Mouse (Mus musculus): Measurements from ENCODE around the gene Laptm4a. TPM values are rescaled to one million over a fixed set of nuclear protein-coding genes. Genes with fewer than 3 reads are reported as not detected.

The Laptm4a gene
- 421 and 503 TPM in 2 replicates for total RNA-seq (2021)
- long read RNA-seq, transcript Laptm4a-201 (7 exons, 1,773 nt): major isoform, 210 of 265 reads
- long read RNA-seq, partial matches to known transcripts: 5 of 265 reads
- long read RNA-seq, other reads (novel, unspliced or antisense): 50 of 265 reads

DNA sequence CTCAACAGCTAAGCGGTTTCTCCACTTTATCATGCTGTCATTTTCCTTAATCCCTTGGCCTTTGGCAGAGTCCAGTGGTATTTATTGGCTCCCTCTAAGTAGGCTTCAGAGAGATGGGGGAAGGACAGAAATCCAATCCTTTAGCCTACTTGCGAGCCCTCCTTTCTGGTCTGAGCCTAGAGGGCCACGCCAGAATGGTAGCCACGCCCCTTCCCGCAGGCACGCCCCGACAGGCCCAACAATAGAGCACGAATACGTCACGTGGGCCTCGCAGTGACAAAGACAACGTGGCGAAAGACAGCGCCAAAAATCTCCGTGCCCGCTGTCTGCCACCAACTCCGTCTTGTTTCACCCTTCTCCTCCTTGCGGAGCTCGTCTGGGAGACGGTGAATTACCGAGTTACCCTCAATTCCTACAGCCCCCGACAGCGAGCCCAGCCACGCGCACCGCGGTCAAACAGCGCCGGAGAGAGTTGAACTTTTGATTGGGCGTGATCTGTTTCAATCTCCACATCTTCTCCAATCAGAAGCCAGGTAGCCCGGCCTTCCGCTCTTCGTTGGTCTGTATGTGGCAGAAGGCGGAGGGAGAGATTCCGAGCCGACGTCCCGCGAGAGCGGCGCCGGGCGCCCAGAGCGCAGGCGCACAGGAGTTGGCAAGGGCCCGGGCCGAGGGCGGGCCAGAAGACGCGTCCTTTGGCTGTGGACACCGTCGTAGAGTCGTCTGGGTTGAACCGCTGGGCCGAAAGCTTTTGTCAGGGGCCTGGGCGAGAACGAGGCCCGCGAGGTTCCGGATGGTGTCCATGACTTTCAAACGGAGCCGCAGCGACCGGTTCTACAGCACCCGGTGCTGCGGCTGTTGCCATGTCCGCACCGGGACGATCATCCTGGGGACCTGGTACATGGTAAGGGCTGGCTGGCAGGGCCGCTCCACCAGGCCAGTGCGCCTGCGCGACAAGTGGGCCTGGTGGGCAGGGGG lies at the start of gene Laptm4a:
Gene Laptm4a (plus strand): TSS at position 271 of the 975 bp plus-strand sequence.
- peak; percentile 98 for DNase-seq

DNA sequence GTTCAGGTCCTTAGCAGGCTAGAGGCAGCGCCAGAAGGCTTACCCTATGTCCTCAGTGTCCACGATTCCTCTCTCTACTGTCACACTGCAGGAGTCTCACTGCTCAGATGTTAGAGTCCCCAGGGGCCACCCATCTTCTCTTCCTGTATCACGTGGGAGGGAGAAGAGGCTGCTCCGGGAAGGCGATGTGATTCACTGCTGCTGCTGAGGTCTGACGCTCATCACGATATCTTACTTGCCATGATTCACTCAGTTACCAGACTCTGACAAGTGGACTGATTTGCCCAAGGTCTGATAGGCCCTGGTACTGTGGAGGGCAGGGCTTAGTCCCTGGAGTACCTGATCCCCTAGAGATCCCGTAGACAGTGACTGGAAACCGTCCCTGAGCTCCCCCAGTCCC lies 45.9 kb upstream of the Laptm4a start:
- no peak for DNase-seq

- peak; percentile 67 for DNase-seq
Measured at GRCm38 (mm10) chr12:8876865-8877264, 44.6 kb upstream of the Laptm4a start.

GRCm38 (mm10) chr12:8877413-8877812 lies 44.1 kb upstream of the Laptm4a start:
- no peak for DNase-seq

DNA sequence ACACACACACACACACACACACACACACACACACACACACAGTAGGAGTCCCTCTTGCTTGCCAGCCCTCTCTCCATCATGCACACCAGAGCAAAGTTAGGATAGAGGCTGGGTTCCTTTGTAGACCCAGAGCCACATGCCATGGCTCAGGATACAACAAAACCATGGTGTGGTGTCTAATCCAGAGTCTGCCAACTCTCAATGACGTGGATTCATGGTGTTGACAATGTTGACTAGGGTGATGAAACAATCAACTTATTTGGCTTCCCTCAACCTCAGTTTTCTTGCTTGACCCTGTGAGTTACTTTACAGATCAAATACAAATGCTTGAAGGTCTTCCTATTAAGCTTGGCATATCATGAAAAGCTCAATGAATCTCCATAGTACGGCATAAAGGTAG lies 42.7 kb upstream of the Laptm4a start:
- no peak for DNase-seq

DNA sequence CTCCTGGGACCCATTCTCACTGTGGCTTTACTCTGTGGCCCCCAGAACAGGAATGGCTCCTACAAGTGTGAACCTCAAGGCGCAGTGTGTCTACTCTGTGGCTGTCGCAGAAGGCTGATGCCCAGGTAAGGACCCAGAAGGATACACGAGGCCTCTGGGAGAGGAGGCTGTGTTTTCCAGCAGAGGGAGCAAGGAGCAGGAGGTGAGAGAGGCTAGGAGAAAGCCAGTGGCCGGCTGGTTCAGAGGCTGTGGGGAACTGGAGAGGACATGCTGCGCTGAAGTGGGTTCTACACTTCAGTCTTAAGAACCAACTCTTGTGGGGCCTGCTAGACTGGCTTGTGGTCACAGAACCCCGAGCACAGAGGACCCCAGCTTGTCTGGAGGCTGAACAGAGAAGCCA lies 42.1 kb upstream of the Laptm4a start:
- no peak for DNase-seq

- DNase-seq: peak; percentile 28
Measured at GRCm38 (mm10) chr12:8881736-8882135, 39.7 kb upstream of the Laptm4a start.

- no peak for DNase-seq
Measured at GRCm38 (mm10) chr12:8882376-8882775, 39.1 kb upstream of the Laptm4a start.

DNA sequence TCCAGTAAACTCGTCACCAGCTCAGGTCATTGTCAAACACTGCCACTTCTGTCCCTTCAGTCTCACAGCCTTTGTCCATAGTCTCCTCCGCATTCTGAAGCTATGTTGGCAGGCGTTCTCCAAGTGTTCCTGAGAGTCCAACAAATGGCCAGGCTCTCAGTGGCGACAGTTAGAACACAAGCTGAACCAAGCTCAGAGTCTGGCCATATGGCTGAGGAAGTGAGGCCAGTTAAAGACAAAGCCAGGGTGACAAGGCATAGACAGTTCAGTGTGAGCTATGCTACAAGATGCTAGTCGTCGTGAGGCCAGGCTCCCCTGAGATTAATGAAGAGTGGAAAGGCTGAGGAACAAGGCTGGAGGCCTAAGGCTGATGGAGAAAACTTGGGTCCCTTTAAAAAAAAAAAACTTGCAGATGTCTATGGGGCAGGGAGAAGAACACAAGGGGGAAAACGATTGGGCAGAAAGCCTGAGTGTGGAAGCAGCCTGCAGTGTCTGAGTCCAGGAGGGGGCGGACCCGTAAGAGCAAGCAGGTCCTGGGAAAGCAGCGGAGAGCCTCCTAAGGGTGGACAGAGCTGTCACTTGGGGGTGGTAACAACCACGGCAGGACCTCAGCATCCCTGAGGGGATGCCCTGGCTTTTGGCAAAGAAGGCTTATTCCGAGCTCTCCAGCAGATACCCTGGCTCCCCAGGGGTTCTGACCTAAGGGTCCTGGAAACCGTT lies 36.9 kb upstream of the Laptm4a start:
- DNase-seq: no peak

- no peak for DNase-seq
Measured at GRCm38 (mm10) chr12:8885146-8885543, 36.3 kb upstream of the Laptm4a start.

DNA sequence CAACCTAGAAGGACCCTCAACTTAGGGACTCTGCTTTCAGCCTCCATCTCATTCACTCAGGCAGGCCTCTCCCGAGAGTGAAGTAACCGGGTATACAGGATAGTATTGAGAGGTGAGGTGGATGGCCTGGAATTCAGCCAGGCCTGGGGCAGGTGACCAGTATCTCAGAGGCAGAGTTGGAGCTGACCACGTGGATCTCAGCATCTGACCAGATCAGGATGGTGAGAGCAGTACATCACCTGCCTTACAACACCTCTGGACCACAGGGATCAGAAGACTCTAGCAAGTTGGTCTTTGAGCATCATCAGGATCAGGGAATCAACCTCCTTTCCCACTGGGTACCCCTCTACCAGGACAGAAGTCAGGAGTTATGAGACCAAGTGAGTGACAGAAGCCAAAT lies 35.5 kb upstream of the Laptm4a start:
- no peak for DNase-seq

DNA sequence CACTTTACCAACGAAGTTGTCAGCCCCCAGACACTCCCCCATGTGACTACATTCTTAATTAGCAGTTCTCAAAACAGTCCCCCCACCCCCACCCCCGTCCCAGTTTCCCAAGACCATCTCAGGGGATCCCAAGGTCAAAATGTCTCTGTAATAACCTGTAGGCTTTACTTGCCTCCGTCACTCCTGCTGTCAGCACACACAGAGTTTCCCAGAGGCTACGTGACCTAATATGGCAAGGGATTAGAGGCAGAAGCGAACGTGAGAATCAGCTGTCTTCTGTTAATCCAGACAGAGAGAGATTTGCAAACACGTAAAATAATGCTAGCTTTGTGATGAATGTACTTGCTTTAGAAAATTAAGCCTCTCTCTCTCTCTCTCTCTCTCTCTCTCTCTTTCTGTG lies 33.0 kb upstream of the Laptm4a start:
- DNase-seq: no peak

- DNase-seq: peak; percentile 74
Measured at GRCm38 (mm10) chr12:8889117-8889665, 32.3 kb upstream of the Laptm4a start.

GRCm38 (mm10) chr12:8892876-8893532 lies 28.5 kb upstream of the Laptm4a start:
- no peak for DNase-seq

DNA sequence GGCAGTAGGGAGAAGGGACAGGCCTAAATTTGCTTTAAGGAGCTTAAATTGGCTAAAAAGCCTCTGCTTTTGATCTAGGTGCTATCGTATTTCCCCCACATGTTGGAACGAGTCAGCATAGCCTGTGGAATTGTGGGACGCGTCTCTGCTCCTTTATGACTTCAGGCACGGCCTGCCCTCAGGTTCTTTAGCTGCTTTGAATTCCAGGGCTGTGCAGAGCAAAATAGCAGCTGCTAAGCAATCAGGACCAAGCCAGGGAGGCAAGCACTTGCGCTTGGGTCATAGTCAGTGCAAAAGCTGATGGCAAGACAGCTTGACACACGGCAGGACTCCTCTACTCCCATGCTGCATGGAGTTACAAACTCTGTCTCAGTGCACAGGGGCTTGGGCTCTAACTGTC lies 24.3 kb upstream of the Laptm4a start:
- DNase-seq: no peak

DNA sequence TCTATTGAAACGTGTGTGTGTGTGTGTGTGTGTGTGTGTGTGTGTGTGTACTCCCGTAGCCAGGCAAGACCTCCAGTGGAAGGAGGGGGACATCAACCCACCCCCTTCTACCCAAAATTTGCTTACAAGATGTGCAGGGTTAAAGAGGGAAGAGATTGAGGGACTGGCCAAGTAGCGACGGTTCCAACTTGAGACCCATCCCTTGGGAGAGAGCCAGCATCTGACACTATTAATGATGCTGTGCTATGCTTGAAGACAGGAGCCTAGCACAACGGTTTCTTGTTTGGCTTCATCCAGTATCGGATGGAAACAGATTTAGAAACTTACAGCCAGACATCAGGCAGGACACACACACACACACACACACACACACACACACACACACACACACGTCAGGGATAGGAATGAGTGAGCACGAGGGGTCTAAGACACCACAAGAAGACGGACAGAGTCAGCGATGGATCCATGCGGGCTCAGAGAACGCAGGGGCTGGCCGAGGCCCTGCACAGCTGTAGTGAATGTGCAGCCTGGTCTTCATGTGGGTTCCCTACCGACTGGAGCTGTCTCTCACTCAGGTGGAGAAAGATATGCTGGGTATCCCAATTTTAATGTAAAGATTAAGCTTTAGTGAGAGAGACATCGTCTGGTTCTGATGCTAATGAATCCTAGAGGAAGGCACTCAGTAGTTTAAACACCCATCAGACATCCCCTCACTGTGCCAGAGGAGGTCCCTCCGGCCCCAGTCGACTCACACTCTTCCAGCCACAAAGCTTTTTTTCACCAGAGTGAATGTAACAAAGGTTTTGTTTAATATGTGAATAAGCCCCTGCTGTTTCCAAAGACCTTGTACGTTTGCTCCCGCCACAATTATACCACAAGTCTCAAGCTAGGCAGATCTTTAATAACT lies 22.3 kb upstream of the Laptm4a start:
- no peak for DNase-seq

GRCm38 (mm10) chr12:8900107-8900698 lies 21.3 kb upstream of the Laptm4a start:
- no peak for DNase-seq

DNA sequence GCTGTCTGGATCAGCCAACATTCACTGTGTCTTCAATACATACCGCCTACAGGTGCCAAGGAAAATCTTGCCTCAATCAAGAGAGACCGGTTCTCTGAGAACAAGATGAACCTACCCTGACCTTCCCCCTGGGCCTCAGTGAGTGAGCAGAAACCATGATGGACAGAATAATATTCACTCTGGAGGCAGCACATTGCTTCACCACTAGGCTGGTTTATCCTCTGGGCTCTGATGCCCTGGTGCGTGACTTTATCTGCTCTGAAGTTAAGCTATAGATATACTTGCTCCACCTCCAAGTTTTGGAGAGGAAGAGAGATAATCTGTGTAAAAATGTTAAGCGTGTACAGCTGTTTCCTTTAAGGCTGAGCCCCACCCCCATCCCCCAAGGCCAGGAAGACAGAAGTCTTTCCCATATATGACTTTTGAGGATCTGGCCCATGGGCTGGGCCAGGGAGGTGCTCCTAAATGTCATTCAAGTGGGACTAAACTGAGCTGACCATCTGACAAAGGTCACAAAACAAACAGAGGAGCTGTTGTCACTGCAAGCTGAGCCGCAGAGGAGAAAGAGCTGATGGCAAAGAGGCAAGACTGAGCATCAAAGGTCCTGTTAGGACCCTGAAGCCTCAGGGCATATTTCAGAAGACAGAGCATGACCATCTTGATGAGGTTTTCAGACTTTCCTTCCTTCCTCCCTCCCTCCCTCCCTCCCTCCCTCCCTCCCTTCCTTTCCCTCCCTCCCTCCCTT lies 20.4 kb upstream of the Laptm4a start:
- DNase-seq: no peak

DNA sequence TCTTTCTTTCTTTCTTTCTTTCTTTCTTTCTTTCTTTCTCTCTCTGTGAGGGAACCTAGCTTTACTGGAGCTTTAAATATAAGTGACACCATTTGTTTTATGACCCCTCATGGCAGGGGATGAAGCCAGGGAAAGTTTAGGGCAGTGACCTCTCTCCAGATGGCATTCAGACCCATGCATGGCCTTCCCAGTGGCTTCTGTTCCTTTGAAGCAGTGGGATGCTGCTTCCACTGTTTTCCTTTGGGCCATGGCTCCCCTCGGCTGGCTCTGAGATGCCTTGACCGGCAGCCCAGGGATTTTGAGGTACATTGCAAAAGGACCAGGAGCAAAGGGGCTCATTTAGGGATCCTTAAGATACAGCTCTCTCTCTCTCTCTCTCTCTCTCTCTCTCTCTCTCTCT lies 19.5 kb upstream of the Laptm4a start:
- no peak for DNase-seq

GRCm38 (mm10) chr12:8902479-8902878 lies 19.0 kb upstream of the Laptm4a start:
- DNase-seq: no peak
